20 mouse cellular contexts compared by ENCODE assay signal in the genomic region with DNA sequence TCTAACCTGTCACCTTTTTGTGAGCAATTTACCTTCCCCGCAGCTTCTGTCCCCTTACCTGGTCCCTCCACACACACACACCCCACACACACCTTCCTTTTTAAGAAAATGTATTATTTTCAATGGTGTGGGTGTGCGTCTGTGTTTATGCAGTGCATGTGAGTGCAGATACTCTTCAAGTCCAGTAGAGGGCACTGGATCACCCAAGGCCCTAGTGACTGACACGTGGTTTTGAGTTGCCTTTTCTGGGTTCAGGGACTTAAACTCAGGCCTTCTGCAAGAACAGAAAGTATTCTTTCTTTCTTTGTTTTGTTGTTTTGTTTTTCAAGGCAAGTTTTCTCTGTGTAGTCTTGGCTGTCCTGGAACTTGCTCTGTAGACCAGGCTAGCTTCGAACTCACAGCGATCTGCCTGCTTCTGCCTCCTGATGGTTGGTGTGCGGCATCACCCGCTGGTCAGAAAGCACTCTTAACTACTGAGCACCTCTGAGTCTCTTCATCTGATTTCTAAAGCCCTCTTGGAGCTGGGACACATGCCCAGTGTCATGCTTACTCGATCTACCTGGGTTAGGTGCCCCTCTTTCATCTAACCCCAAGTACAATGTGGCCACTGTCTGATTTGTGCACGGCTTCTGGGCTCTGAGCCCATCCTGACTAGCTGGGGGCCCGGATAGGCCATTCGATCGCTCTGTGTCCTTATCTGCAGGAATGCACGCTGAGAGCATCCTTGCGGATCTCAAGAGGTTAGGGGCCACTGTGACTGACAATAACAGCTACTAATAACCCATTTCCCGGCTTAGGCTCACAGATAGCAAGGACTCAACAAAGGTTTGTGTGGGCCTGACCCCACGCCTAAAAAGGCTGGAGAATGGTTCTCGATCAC. TPM values are rescaled to one million over a fixed set of nuclear protein-coding genes. Genes with fewer than 3 reads are reported as not detected.
A peak's percentile ranks its signal among the peaks of the same experiment; 100 is the strongest.
DNase-seq lines count a peak whose midpoint lies in the region; ATAC-seq and TF ChIP-seq lines count a peak whose summit lies in the region.
"Had no signal": no experiment of that assay in that cellular context is flagged by ENCODE, and none has a peak within 500 bp of the region (broad histone marks: within the 10 kb centered on the region; RNA-seq: fewer than 3 reads in every experiment).

No protein-coding gene starts in this region.

- no peak for DNase-seq in heart, adult 2 months
- no peak for DNase-seq in heart, postnatal 25 days (ENCODE audit: low spot score)
- DNase-seq in lung, postnatal 0 days (ENCODE audit: low spot score): no peak
- no peak for DNase-seq in lung, postnatal 25 days (ENCODE audit: low spot score)
- peak; percentile 80 for DNase-seq in R1 (ENCODE audit: low read depth, low spot score)
- DNase-seq in cerebellum, adult 18-20 months: no peak
- no peak for DNase-seq in thymus, postnatal 4 days
- DNase-seq: adrenal gland, postnatal 14 days; cerebellum, adult 9-11 months; heart, postnatal 14 days; kidney, postnatal 10 days; layer of hippocampus, adult 9-11 months; lung, postnatal 10 days; right cerebral cortex, postnatal 4 days had no signal

- no peak overlapping the region for H3K9ac ChIP-seq in heart, adult 2 months (ENCODE audit: low read depth, low read length)
- no peak overlapping the region for H3K9ac ChIP-seq in lung, postnatal 0 days (replicated peaks; ENCODE audit: low read depth)
- H3K9ac ChIP-seq: forebrain, embryonic 15.5 days; neural tube, embryonic 12.5 days; stomach, embryonic 15.5 days had no signal

- intact Hi-C loops in heart, adult 2 months (cut with DNase I): loop anchor here (2.0 to 10.0 kb wide), 2 partner anchors 29 to 111 kb away; no protein-coding TSS in a partner anchor
- intact Hi-C loops in heart, postnatal 25 days (cut with DNase I): no loop called here

- no peak for TF ChIP-seq POLR2A in heart, adult 2 months (IDR thresholded peaks at IDR 0.05; ENCODE audit: insufficient read depth, low read depth, low read length)

- WGBS in heart, adult 2 months: 77% methylated on average over 17 of the region's 17 CpGs
- 66% methylated on average over 17 of the region's 17 CpGs for WGBS in lung, postnatal 0 days

- H3K27ac ChIP-seq in heart, adult 2 months: no peak overlapping the region
- no peak overlapping the region for H3K27ac ChIP-seq in lung, postnatal 0 days (ENCODE audit: low read length)
- H3K27ac ChIP-seq: forebrain, embryonic 15.5 days; heart, embryonic 10.5 days; neural tube, embryonic 12.5 days; stomach, embryonic 15.5 days had no signal

- no peak overlapping the region for H3K4me3 ChIP-seq in heart, adult 2 months
- H3K4me3 ChIP-seq in lung, postnatal 0 days (ENCODE audit: low read depth, low read length): no peak overlapping the region
- H3K4me3 ChIP-seq: forebrain, embryonic 15.5 days; heart, embryonic 10.5 days; neural tube, embryonic 12.5 days; stomach, embryonic 15.5 days had no signal

- no peaks in the 10 kb centered on the region for H3K9me3 ChIP-seq in lung, postnatal 0 days (ENCODE audit: low read length)
- H3K9me3 ChIP-seq: forebrain, embryonic 15.5 days; heart, embryonic 10.5 days; neural tube, embryonic 12.5 days; stomach, embryonic 15.5 days had no signal

- H3K4me1 ChIP-seq in heart, adult 2 months (ENCODE audit: control insufficient read depth, insufficient read depth, low read length): peaks cover 2% of the 10 kb centered on the region; the same call in 1 of the 2 replicates
- H3K4me1 ChIP-seq in lung, postnatal 0 days (ENCODE audit: insufficient read depth, low read depth, low read length): peaks cover 3% of the 10 kb centered on the region; the same call in 1 of the 2 replicates

- peak; percentile 8; the same call in 1 of the 2 replicates for TF ChIP-seq CTCF in heart, adult 2 months (IDR thresholded peaks at IDR 0.05)
- peak; percentile 36 for TF ChIP-seq CTCF in lung, postnatal 0 days (IDR thresholded peaks at IDR 0.05)

- no peak for ATAC-seq in lung, postnatal 0 days
- ATAC-seq in megakaryocyte-erythroid progenitor cell, adult 5-6 weeks (replicated peaks; ENCODE audit: low FRiP score, low TSS enrichment, poor library complexity, severe bottlenecking): peak; percentile 76
- ATAC-seq: forebrain, embryonic 15.5 days; inflammation-experienced regulatory T-cells, adult 6 months had no signal

- no peaks in the 10 kb centered on the region for H3K79me2 ChIP-seq in heart, adult 2 months (replicated peaks; ENCODE audit: control insufficient read depth, insufficient read depth, low read length)

- H3K27me3 ChIP-seq in heart, adult 2 months (ENCODE audit: control insufficient read depth, insufficient read depth, low read length): no peaks in the 10 kb centered on the region
- no peaks in the 10 kb centered on the region for H3K27me3 ChIP-seq in lung, postnatal 0 days (replicated peaks; ENCODE audit: insufficient read depth, low read length)
- H3K27me3 ChIP-seq: forebrain, embryonic 15.5 days; neural tube, embryonic 12.5 days; stomach, embryonic 15.5 days had no signal

- H3K4me2 ChIP-seq in lung, postnatal 0 days (replicated peaks; ENCODE audit: low read depth, low read length): no peak overlapping the region
- H3K4me2 ChIP-seq: forebrain, embryonic 15.5 days; neural tube, embryonic 12.5 days; stomach, embryonic 15.5 days had no signal

- H3K36me3 ChIP-seq in heart, adult 2 months (ENCODE audit: control insufficient read depth, insufficient read depth, low read length): no peaks in the 10 kb centered on the region
- no peaks in the 10 kb centered on the region for H3K36me3 ChIP-seq in lung, postnatal 0 days (ENCODE audit: insufficient read depth, low read length)
- H3K36me3 ChIP-seq: forebrain, embryonic 15.5 days; heart, embryonic 10.5 days; neural tube, embryonic 12.5 days; stomach, embryonic 15.5 days had no signal

- no peak for TF ChIP-seq EP300 in heart, adult 2 months (IDR thresholded peaks at IDR 0.05; ENCODE audit: insufficient read depth, low read depth, low read length)
- TF ChIP-seq EP300 in lung, postnatal 0 days (IDR thresholded peaks at IDR 0.05): no peak

RNA-seq across cellular contexts. Expression of gene Cmip, which starts 3.2 kb away (rescaled TPM):
- 10 to 100 TPM; 20.1 to 20.8 TPM for total RNA-seq in heart, adult 2 months (2021)
- polyA plus RNA-seq in heart, adult 2 months (2012; rRNA removed): 11.8 and 13.6 TPM in 2 replicates
- 10 to 100 TPM; 21.3 to 24.0 TPM for total RNA-seq in heart, postnatal 25 days (2021)
- 27.6 and 29.6 TPM in 2 replicates for polyA plus RNA-seq in lung, postnatal 0 days (2015; fragmentation: Nextera tagmentation; extraction: Ambion mirVana)
- total RNA-seq in megakaryocyte-erythroid progenitor cell, adult 5-6 weeks (2014; fragmentation: Nextera tagmentation): 40.2 and 60.7 TPM in 2 replicates
- total RNA-seq in megakaryocyte-erythroid progenitor cell, adult 5-6 weeks (2017): 9.3 and 9.6 TPM in 2 replicates
